Mouse (Mus musculus): ENCODE results near the gene Tmem45a.

- TF ChIP-seq POLR2A (IDR thresholded peaks at IDR 0.05; ENCODE audit: borderline replicate concordance, low read depth, low read length) (no peak), CTCF (IDR thresholded peaks at IDR 0.05; ENCODE audit: low read depth, low read length) (no peak)
Measured at GRCm38 (mm10) chr16:56885824-56886615, at the start of gene Tmem45a.

Measured in bone marrow macrophage, adult 2 months (primary cell).